Mouse (Mus musculus): ENCODE results near the gene Spint1.

Spint1 gene

DNA sequence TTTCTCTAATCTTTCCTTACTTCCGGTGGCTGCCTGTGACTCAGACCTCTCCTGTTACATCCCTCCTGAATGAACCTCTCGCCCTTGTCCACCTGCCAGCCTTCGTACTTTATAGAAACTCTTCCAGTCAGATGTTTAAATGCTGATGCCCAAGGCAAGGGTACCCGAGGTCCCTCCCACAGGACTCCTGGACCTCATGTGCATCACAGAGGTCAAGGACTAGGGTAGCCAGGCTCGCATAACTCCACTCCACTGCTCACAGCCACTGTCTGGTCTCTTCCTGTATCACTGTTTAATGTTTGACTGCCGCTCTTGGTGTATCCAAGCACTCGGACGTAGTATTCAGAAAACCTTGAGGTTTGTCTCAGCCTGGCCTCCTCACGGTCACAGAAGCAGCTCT lies 5.4 kb downstream of the Spint1 start:
- no peak for DNase-seq (ENCODE audit: low spot score)

DNA sequence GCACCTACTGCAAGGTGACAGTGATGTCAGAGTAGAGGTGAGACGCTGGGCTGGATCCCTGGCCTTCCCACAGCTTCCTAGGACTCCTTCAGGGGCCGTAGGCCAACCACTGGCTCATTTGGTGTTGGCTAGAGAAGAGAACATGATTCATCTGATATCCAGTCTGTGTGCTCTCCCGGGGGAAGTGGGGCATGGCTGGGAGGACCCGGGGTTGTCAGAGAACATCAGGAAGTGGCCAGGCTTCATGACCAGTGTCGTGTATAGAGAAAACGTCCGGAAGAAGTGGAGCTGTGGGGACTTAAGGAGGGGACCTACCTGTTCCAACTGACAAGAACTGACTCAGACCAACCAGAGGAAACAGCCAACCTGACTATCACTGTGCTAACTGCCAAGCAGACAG lies 8.1 kb downstream of the Spint1 start:
- no peak for DNase-seq (ENCODE audit: low spot score)

DNA sequence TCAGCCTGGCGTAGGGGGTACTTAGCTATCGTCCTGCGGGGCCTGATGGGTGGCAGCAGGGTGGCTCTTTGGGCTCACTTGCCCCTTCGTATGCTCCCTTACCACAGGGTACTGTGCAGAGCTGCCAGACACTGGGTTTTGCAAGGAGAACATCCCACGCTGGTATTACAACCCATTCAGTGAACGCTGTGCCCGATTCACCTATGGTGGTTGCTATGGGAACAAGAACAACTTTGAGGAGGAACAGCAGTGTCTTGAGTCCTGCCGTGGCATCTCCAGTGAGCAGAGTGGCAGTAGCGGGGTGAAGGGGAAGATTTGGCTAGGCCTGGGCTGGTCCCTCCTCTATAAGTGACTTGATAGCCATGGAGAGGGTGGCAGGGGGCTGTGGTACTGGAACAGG lies 10.7 kb downstream of the Spint1 start:
- DNase-seq (ENCODE audit: low spot score): no peak

DNA sequence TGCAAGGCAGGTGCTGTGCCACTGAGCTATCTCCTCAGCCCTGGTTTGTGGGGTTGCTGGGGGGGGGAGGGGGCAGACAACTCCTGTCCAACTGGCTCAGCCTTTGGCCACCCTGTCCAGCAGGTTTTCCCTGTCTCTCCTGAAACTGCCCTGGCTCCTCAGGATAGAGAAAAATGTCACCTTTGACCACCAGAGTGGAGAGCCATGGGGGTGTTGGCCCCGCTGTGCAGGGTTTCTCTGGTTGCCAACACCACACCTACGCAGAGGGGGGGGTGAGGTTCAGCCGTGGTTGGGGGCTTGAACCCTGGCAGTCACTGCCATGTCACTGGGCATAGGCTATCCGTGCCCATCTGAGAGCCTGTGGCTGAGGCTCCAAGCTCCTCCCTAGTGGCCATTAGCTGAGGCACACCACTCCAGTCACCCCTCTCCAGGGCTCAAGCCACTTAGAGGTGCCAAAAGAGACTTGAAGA lies 12.5 kb downstream of the Spint1 start:
- DNase-seq (ENCODE audit: low spot score): no peak

DNA sequence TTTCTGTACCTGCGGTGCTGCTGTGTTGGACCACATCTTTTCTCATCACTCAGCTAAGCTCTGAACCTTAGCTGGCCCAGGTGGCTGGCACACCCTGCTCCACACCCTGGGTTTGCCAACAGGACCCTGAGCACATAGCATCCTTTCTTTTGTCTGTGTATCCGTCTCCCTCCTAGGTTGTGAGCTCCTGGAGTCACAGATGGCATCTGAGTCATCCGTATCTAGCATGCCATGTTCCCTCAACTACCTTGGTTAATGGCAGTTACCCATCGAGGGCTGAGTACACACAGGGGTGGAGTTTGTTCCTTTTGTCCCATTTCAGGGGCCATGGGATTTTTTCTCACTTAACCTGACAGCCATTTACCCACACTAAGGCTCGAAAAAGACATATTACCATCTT lies 13.2 kb downstream of the Spint1 start:
- no peak for DNase-seq (ENCODE audit: low spot score)

DNA sequence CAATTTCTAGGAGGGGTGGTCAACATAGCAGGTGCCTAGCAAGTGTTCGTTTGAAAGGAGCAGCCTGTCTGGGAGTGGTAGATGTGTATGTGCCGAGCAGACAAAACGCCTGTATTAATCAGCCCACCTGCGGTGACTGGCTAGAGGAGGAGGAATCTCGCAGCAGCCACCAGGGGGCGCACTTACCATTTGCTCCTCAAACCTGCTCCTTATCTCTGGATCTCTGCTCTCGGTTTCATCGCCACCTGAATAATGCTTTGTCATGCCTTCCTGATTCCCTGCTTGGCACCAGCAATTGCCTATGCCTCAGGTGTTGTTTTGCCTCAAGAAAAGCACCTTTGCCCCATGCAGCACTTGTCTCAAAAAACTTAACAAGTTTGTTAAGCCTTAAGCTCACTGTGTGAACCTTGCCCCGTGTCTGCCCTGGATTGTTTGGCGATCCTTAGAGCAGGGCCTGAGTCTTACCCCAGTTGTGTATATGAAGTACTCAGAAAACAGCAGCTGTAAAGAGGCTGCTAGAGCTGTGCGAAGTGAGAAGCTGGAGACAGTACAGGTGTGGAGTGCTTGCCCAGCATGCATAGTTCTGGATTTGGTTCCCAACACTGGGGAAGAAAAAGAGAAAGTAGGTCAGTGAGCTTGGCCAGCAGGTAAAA lies 13.8 kb downstream of the Spint1 start:
- peak; percentile 95 for DNase-seq (ENCODE audit: low spot score)

DNA sequence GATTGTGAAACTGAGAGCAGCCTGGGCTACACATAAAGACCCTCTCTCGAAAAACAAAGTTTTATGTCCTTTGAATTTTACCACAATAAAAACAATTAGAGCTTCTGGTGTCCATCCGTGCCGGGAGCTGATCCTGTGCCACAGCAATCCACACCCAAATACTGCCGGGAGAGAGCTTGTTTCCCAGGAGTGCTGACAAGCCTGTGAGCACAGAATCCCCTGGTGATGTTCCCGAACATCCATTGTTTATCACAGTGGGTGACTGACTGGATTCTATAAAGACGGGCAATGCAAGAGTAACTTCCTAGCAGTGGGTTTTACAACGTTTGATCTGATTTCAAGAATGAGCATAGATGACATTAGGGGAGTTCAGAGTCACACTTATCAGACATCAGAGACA lies 17.8 kb downstream of the Spint1 start:
- no peak for DNase-seq (ENCODE audit: low spot score)

DNA sequence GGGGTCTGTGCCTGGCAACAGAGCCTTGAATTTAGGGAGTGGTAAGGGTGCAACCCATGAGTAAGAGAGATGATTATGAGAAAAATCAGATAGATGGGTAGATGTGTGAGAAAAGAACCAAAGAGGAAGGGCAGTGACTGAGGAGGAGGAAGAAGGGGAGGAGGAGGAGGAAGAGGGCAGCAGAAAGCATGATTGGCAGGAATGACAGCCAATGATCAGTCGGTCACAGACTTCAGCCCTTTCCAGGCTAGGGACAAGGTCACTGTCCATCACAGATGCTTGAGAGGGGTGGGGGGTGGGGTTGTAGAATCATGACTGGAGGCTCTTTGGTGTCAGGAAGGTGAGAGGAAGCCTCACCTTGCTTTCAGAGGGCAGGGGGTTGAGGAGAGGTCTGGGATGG lies 23.4 kb downstream of the Spint1 start:
- DNase-seq (ENCODE audit: low spot score): no peak

DNA sequence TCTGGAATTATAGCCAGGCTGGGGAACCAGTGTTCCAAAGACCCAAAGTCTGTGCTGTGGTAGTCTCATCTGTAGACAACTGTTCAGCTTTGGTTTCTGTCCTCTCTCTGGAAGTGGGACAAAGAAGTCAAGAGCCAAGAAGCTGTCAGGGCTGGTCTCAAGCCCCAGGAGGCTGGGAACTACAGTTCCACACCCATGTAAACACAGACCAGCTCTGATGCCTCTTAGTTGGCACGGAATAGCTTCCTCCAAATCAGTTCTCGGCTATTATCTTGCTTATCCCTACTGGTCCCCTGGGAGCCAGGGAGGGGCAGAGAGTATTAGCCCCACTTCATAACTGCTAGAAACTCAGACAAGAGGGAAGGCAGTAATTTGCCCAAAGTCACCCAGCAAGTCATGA lies 24.2 kb downstream of the Spint1 start:
- no peak for DNase-seq (ENCODE audit: low spot score)

DNA sequence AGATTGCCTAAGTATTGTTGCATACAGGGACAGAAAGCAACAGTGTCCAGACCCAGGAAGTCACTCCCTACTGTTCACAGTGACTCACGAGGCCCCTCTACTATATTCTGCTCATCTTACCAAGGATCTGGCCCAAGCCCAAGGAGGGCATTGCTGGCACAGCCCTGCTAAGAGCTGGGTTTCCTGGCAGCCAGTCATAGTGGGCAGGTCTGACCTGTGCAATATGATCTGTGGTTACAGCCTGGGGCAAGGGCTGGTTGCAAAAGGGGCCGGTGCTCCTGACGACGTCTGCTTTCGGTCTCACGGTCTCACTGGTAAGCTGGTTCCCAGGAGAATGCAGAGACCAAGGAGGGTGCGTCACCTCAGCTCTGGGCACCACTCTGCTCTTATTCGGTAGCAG lies 25.8 kb downstream of the Spint1 start:
- DNase-seq (ENCODE audit: low spot score): no peak

DNA sequence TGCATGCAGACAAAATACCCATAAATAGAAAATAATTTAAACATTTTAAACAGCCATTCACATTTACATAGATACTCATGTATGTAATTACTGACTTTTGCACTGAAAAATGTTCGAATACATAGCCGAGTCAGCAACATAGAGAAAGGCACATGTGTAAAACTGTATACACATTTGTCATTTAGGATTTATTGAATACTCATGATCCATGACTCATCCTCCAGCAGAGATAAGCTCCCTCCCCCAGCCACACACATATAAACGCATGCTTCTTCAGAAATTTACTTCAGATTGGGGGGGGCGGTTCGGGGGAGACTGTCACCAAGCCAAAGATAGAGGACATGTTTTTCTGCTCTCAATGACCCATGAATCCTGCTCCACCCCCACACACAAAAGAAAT lies 26.7 kb downstream of the Spint1 start:
- no peak for DNase-seq (ENCODE audit: low spot score)

DNA sequence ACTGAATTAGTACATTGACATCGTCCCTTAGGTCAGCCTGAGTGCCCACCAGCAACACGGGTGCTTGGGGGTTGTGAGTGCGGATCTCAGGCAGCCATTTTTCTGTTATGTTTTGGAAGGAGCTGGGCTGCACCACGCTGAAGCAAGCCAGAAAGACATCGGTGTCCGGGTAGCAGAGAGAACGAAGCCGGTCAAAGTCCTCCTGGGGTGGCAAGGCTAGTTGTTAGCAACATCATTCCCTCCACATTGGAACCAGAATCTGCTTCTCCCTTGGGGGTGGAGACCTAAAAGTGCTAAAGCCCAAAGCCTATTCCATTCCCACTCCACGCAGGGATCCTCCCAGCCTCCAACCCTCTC lies 33.1 kb downstream of the Spint1 start:
- DNase-seq (ENCODE audit: low spot score): no peak

DNA sequence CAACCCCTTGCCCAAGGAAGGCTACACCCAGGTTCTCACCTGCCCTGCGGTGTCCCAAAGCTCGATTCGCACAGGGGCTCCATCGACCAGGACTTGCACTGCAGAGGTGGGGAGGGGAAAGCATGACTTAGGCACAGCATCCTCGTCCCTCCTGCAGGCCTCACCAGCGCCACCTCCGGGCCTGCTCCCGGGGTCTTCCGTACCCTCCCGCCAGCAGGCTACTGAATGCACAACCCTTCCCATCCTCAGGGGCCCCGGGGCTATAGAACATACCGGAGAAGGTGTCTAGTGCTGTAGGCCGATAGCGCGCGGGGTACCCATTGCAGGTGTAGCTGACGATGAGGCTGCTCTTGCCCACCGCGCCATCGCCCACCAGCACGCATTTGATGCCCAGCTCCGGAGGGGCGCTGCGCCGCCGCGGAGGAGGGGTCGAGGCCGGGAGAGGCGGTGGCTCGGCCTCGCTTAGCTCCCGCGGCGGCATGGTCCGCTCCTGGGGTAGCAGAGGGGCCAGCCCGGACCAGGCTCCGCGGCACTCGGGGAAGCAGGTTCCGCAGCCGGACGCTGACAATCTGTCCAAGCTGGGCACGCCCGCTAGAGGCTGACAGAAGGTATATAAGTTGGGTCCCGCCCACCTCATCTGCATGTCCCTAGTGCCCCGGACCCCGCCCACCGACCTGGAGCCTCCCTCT lies 33.6 kb downstream of the Spint1 start, which contains the start of gene Rhov:
TSS of gene Rhov (minus strand) at position 630 of the 689 bp plus-strand sequence.
- peak; percentile 65 for DNase-seq (ENCODE audit: low spot score)

DNA sequence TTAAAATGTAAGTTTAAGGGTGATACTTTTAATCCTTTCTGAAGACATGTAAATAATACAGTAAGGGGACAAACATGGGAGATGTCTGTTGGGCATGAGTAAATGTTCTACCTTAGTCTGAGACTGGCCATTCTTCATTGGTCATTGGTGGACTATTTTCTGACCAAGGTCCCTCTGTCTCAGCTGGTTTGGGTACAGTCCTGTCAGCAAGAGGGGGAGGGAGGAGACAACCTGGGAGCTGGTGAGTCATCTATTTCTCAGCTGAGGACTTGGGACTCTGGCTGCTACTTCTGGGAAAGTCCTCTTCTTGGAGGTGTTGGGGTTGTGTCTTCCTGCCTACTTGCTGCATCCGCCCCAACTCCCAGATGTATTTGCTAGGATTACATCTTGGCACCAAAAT lies 37.0 kb downstream of the Spint1 start:
- DNase-seq (ENCODE audit: low spot score): no peak

DNA sequence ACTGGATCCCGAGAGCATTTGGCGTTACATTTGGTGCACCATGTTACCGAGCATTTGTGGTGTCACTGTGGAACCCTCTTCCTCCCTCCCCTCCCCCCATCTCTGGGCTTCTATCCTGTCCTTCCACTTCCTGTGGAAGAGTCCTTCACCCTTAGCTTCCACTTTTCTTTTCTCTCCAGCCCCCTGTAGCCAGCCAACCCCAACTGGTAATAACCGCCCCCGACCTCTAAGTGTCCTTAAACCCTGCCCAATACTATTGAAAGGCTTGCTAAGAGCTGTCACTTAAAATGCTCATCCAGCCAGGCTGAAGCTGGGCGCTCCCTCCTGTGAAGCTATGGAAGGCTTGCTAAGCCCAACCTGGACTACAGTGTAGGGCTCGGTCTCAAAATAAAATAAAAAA lies 39.8 kb downstream of the Spint1 start:
- no peak for DNase-seq (ENCODE audit: low spot score)

DNA sequence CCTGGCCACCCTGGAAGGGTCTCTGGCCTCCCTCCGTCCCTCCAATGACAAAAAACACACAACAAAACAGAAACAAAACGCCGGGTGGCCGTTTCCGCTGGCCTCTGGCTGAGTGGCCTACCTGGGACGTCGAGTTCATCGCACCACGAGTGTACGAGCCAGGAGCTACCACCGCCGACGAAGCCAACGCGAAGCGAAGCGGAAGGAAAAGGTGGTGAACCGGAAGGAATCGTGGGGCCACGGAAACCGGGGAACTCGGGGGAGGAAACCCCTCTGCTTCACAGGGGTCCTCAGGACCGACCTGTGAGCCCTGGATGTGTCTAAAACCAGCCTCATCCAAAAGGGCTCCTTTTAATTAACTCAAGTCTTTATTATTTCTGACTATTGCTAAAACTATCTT lies 40.6 kb downstream of the Spint1 start:
- DNase-seq (ENCODE audit: low spot score): no peak

DNA sequence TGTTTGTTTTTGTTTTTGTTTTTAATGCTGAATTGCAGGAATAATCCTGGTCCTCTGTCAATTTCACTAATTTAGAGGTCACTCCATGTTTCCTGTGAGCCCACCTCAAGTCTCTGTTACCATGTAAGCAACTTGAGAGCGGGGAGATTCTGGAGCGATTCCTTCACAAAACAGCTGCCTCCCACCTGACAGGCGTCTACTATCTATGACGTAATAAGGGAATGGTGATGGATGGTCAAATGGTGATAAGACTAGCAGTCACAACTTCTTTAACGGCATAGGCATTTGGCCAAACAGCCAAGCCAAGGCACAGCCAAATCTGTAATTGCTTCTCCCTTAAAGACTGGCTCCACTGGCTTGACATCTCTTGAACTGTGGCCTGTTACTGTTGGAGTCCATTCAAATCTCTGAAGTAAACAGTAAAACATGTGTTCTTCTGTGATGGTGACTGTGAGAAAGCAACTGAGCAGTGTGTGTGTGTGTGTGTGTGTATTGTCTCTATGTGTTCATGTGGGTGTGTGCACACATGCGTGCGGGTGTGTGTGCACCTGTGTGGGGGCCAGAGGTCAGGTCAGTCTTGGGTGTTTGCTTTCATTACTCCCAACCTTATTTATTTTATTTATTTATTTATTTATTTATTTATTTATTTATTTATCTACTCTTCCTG lies 44.9 kb downstream of the Spint1 start:
- DNase-seq (ENCODE audit: low spot score): no peak

DNA sequence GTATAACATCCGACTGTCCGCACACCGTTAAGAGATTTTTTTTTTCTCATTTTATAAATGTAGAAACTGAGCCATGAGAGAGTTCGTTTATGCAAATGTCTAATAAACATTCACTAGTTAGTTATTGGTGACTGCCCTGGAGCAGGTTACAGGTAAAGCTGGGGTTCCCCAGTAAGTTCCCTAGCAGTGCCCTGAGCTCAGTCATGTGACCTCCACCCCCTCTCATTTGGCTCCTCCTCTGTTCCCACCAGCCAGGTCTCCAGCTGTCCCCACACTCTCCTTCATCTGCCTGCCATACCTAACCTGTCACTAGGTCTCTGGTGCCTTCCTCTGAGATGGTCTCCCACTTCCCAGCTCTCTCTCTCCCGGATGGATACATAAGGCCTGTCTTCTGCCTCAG lies 50.2 kb downstream of the Spint1 start:
- no peak for DNase-seq (ENCODE audit: low spot score)

DNA sequence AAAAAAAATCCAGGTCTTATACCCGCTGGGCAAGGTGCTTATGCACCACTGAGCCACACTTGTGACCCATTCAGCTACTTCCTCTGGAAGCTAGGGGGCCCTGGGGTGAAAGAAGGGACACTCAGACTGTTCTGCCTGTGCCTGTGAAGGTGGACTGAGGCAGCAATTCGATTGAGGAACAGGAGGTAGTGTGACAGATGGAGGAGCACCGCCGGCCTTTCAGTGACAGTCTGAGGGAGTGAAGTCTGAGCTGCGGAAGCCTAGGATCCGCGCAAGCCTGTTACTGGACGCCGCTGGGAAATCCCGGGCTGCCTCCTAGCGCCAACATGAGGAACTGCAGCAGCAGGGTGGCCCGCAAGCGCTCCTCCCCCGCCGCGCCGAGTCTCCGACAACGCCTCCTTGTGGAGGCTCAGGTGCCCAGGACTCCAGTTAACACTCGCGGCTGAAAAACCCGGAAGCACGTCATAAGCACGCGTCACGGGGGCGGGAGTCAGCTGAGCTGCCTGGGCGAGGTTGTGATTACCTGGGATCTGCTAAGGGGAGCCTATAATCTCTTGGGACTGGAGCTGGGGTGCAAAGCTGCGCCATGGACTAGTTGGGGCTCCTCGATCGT lies 51.2 kb downstream of the Spint1 start, which contains the start of gene Vps18:
TSS of gene Vps18 (plus strand) at position 471 of the 613 bp plus-strand sequence.
- DNase-seq (ENCODE audit: low spot score): peak; percentile 98

DNA sequence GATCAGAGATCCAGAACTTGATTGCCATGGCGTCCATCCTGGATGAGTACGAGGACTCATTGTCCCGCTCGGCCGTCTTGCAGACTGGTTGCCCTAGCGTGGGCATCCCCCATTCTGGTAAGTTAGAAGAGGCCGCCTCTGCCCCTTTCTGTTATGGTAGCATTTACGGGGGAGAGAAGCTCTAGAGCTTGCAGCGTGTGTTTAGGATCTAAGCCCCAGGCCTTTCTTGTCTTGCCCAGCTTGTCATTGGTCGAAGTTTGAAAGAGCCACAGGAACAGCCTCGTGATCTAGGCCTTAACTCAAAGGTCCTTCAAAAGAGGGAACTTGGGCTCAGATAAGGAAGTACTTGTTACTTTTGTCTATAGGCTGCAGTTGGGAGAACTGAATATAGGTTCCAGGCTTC lies 51.9 kb downstream of the Spint1 start:
- no peak for DNase-seq (ENCODE audit: low spot score)

DNA sequence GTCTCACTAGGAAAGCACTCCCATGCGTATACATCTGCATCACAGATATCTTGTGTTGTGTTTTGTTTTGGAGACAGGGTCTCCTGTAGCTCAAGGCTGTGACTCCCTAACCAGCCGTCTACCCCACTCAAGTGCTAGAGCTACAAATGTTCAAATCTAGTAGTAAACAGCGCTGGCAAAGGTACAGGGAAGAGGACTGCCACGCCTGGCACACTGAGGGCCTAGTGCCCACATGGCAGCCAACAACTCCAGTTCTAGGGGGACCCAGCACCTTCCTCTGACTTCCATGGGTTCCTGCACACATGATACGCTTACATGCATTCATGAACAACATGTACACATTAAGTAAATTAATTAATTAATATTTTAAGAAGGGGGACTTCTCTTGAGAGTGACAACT lies 55.1 kb downstream of the Spint1 start:
- no peak for DNase-seq (ENCODE audit: low spot score)

DNA sequence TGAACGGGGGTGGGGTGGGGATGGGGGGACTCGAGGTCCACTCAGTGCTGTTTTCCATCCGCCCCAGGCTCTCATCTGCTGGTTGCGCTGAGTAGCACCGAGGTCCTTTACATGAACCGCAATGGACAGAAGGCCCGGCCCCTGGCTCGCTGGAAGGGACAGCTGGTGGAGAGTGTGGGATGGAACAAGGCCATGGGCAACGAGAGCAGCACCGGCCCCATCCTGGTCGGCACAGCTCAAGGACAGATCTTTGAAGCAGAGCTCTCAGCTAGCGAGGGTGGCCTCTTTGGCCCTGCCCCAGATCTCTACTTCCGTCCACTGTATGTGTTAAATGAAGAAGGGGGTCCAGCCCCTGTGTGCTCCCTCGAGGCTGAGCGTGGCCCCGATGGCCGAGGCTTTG lies 55.7 kb downstream of the Spint1 start:
- no peak for DNase-seq (ENCODE audit: low spot score)

DNA sequence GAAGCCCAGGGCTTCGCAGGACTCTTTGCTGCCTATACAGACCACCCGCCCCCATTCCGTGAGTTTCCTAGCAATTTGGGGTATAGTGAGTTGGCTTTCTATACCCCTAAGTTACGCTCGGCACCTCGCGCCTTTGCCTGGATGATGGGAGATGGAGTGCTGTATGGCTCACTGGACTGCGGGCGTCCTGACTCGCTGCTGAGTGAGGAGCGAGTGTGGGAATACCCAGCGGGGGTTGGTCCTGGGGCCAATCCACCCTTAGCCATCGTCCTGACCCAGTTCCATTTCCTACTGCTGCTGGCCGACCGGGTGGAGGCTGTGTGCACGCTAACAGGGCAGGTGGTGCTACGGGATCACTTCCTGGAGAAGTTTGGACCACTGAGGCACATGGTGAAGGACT lies 56.1 kb downstream of the Spint1 start:
- DNase-seq (ENCODE audit: low spot score): no peak

Measured in testis, postnatal 10 days (tissue).